Mouse (Mus musculus) E14TG2a.4 (cell line): ENCODE results near the gene Neurl2.

Source experiments
- CTCF ChIP-seq: conservative IDR thresholded peaks from 2 replicates; pipeline ENCODE4 v1.5.1; 2014; ENCODE audit warnings: low read length
- NANOG ChIP-seq: IDR thresholded peaks from 2 replicates; pipeline ENCODE4 v1.6.1; 2014; ENCODE audit warnings: borderline replicate concordance, low read length, mixed read lengths
- POU5F1 ChIP-seq: IDR thresholded peaks from 2 replicates; pipeline ENCODE4 v1.6.1; 2014; ENCODE audit warnings: low read length, borderline replicate concordance

DNA sequence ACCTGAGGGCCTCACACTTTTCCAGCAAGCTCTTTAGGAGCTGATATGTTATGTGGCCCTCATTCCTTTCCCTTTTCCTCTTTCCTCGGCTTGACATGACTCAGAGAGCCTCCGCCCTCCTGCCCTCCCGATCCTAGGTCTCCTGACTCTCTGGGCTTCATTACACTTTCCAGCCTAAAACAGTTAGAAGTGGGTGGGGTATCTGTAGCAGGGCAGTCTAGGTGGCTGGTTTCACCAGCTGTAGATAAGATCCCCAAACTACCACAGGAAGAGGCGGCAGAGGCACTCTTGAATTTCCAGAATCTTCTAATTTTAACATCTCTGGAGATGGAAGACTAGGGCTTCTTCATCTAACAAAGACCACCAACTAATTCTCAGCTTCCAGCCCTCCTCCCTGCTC lies 31.3 kb upstream of the Neurl2 start:
- TF ChIP-seq CTCF (no peak), POU5F1 (no peak), NANOG (no peak)
